Mouse (Mus musculus) hindbrain, embryonic 16.5 days (tissue): ENCODE results near the gene Ripor3. TPM values are rescaled to one million over a fixed set of nuclear protein-coding genes. Genes with fewer than 3 reads are reported as not detected.

Experiments used
- ATAC-seq: fragments of 200-750 bp; cut with Nextera tagmentation; 2 replicates; pipeline ENCODE4 v1.8.0; 2017; ENCODE audit warnings: moderate TSS enrichment, moderate library complexity
- H3K27ac ChIP-seq: fragments of 300-500 bp; sonication (generic); 2 replicates; pipeline ENCODE4 v1.5.1; 2014; ENCODE audit warnings: low read depth, mild to moderate bottlenecking, control low read depth, low read length, moderate library complexity
- H3K27me3 ChIP-seq: fragments of 300-500 bp; sonication (generic); replicated peaks from 2 replicates; pipeline ENCODE4 v1.6.1; 2014; ENCODE audit warnings: low read length; ENCODE audit not compliant: control insufficient read depth, insufficient read depth
- H3K36me3 ChIP-seq: fragments of 300-500 bp; sonication (generic); 2 replicates; pipeline ENCODE4 v1.6.1; 2014; ENCODE audit warnings: mild to moderate bottlenecking, low read length, moderate library complexity, mixed read lengths; ENCODE audit not compliant: control insufficient read depth, insufficient read depth
- H3K4me1 ChIP-seq: fragments of 300-500 bp; sonication (generic); 2 replicates; pipeline ENCODE4 v1.6.1; 2014; ENCODE audit warnings: low read depth, low read length; ENCODE audit not compliant: control insufficient read depth, insufficient read depth
- H3K4me2 ChIP-seq: fragments of 300-500 bp; sonication (generic); 2 replicates; pipeline ENCODE4 v1.6.1; 2014; ENCODE audit warnings: mild to moderate bottlenecking, low read length, control low read depth, moderate library complexity
- H3K4me3 ChIP-seq: fragments of 300-500 bp; sonication (generic); 2 replicates; pipeline ENCODE4 v1.5.1; 2014; ENCODE audit warnings: mild to moderate bottlenecking, low read length, control low read depth, moderate library complexity
- H3K9ac ChIP-seq: fragments of 300-500 bp; sonication (generic); 2 replicates; pipeline ENCODE4 v1.6.1; 2014; ENCODE audit warnings: low read depth, mild to moderate bottlenecking, control low read depth, low read length, moderate library complexity
- H3K9me3 ChIP-seq: fragments of 300-500 bp; sonication (generic); 2 replicates; pipeline ENCODE4 v1.6.1; 2014; ENCODE audit warnings: mild to moderate bottlenecking, low read length, moderate library complexity; ENCODE audit not compliant: control insufficient read depth
- WGBS: fragments of 180-500 bp; shearing (Covaris S2); extraction: QIAGEN DNeasy Blood & Tissue Kit; methylation state at CpG from one replicate; pipeline ENCODE4 v1.1.7; 2014; 5-methylcytosine and 5-hydroxymethylcytosine counted together
- polyA plus RNA-seq: library from polyadenylated mRNA; unstranded; fragments of >200 nt; fragmentation: Nextera tagmentation; extraction: Ambion mirVana; gene quantifications from 2 replicates; pipeline ENCODE4 v1.2.1, GENCODE M21; 2015

Ripor3 gene
- polyA plus RNA-seq, 1 experiment from 2014 or later = 0.19 TPM

DNA sequence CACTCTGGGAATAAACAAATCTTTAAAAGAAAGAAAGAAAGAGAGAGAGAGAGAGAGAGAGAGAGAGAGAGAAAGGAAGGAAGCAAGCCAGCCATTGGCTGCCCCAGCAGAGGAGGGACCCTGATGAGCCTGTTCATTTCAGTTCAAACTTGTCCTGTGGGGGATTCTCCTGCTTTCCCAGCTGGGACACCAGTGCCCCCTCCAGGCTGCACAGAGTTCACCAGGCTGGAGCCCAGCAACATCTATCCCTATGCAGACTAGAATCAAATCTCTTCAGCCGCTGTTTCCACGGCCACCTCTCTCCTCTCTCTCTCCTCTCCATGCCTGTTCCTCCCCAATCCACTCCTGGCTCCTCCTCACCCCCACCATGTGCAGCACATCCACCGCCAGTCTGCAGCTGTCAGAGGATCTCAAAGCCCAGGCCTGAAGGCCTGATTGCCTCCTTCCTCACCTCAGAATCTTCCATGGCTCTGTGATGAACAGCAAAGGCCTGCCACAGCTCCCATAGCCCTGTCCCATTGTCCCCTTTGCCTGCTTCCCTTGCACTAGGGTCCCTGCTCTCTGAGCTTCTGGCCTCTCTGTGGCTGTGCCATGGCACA lies 11.2 kb downstream of the Ripor3 start:
- Histone ChIP-seq H3K4me3 (no peak overlapping the region), H3K27ac (no peak overlapping the region), H3K27me3 (no peaks in the 10 kb centered on the region), H3K36me3 (no peaks in the 10 kb centered on the region), H3K4me1 (no peaks in the 10 kb centered on the region), H3K9ac (no peak overlapping the region), H3K9me3 (peaks cover 6% of the 10 kb centered on the region), H3K4me2 (no peak overlapping the region)
- WGBS = 58% methylated on average over 3 of the region's 3 CpGs
- ATAC-seq = no peak

DNA sequence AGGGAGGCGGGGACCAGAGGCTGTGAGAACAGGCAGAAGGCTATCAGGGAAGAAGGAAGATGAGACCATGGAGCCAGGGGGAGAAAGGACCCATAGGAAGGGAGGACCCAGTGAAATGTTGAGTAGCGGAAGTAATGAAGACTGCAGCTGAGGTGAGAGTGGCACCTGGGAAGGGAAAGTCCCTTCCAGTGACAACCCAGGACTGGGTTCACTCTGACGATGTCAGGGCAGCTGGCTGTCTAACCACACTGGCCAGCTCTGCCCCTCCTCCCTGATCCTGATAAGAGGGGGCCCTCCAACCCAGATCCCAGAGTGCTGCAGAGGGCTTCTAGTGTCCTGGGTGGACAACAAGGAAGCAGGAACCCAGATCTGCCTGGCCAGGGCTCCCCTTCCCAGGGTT lies 12.9 kb downstream of the Ripor3 start:
- Histone ChIP-seq H3K36me3 (no peaks in the 10 kb centered on the region), H3K4me1 (no peaks in the 10 kb centered on the region), H3K27ac (no peak overlapping the region), H3K9me3 (peaks cover 6% of the 10 kb centered on the region), H3K27me3 (no peaks in the 10 kb centered on the region), H3K9ac (no peak overlapping the region), H3K4me3 (no peak overlapping the region), H3K4me2 (no peak overlapping the region)
- 70% methylated on average over 3 of the region's 3 CpGs for WGBS
- no peak for ATAC-seq

DNA sequence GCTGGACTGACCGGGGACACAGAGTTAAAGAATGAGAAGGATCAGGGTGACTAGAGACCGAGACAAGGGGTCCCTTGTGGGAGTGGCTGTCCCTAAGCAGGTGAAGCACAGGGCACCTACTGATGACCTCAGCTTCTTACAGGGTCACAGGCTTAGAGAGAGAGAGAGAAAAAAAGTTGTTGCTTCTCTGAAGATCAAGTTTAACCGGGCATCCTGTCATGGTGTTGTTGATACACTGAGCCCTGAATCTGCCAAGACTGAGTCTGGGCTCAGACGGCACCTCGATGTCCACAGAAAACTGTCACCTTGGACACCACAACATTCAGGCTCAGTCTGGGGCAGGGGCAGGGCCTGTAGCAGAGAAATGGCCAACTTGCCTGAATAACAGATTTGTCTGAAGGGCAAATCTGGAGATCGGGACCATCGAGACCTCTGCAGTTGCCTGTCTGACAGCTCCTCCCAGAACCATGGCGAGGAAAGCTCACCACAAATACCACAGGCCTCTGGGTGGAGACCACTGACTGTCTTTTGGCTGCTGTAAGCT lies 13.7 kb downstream of the Ripor3 start:
- no peak overlapping the region for H3K9ac ChIP-seq
- H3K27me3 ChIP-seq = no peaks in the 10 kb centered on the region
- no peaks in the 10 kb centered on the region for H3K4me1 ChIP-seq
- H3K9me3 ChIP-seq = peaks cover 6% of the 10 kb centered on the region
- H3K27ac ChIP-seq = no peak overlapping the region
- WGBS = 58% methylated on average over 8 of the region's 8 CpGs
- H3K4me3 ChIP-seq = no peak overlapping the region
- ATAC-seq = no peak
- H3K36me3 ChIP-seq = no peaks in the 10 kb centered on the region
- H3K4me2 ChIP-seq = no peak overlapping the region

DNA sequence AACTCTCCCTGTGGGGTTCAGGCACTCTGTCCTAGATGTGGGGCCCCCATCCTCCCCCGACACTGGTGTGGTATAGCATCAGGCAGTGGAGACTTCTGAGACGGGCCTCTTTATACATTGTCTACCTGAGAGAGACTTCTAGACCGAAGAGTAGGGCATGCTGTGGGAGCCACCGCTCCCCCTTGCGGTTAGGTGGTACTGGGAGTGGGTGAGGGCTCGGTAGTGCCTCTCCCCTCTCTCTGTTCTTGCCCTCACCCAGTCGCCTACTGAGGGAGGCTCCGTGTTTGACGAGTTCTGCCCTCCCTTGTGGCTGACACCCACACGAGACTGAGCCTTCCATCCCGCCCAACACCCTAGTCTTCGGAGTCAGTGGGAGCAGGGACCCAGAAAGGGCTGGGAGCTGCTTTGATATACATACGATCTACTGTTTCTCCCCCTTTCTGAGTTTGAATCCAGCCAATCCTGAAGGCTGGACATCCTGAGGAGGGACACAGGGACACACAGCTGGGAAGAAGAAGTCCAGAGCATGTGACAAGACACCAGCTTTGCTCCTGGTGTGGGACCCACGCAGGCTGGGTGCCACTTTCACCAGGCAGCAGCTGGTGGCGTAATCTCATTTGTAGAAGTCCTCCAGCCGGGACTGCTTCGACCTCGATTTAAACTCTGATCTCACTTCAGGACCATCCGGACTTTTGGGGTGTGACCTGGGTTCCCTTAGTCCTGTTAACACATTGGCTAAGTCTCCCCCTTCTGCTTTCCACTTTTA lies 14.4 kb downstream of the Ripor3 start:
- Histone ChIP-seq H3K4me3 (no peak overlapping the region), H3K27ac (no peak overlapping the region), H3K4me1 (no peaks in the 10 kb centered on the region), H3K9ac (no peak overlapping the region), H3K9me3 (peaks cover 6% of the 10 kb centered on the region), H3K36me3 (no peaks in the 10 kb centered on the region), H3K4me2 (no peak overlapping the region), H3K27me3 (no peaks in the 10 kb centered on the region; the same call in 1 of the 2 replicates)
- ATAC-seq = no peak
- WGBS = 66% methylated on average over 19 of the region's 19 CpGs

DNA sequence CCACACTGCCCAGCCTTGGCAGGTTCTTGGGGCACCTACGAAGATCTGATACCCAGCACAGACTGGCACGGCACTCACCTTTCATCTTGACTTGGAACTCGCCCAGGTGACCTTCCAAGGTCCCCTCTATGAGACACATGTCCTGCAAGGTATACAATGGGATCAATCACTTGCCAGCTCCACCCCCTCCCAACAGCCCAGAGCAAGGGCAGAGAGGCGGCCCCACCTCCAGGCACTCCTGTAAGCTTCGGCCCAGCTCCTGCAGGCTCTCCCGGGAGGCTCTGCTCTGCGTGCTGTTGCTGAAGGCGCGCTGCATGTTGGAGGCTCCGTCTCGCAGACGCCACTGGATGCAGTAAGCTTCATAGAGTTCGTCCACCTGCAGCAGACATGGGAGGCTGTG lies 17.2 kb downstream of the Ripor3 start:
- no peak overlapping the region for H3K4me2 ChIP-seq
- no peak overlapping the region for H3K27ac ChIP-seq
- H3K27me3 ChIP-seq = no peaks in the 10 kb centered on the region; the same call in 1 of the 2 replicates
- H3K4me3 ChIP-seq = no peak overlapping the region
- H3K36me3 ChIP-seq = no peaks in the 10 kb centered on the region
- no peaks in the 10 kb centered on the region for H3K9me3 ChIP-seq
- no peak for ATAC-seq
- 60% methylated on average over 13 of the region's 13 CpGs for whole genome bisulfite sequencing
- H3K4me1 ChIP-seq = peaks cover 3% of the 10 kb centered on the region; the same call in 1 of the 2 replicates
- H3K9ac ChIP-seq = no peak overlapping the region

DNA sequence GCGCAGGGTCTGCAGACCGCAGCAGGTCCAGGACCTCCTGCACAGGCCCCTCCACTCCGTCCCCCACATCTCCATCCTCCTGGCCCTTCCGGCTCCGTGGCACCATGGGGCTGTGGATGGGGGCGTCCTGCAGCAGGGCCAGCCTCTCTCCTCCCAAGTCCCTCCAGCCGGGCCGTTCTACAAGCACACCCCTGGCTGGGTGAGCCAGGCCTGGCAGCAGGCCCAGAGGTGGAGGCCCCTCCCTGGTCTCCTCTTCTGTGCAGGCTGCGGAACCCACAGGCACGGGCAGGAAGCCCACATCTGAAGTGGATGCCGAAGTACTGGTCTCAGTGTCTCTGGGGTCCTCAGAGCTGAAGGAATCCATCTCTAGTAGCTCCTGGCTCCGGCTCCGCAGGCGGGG lies 21.1 kb downstream of the Ripor3 start:
- Histone ChIP-seq H3K36me3 (no peaks in the 10 kb centered on the region), H3K9ac (no peak overlapping the region), H3K4me3 (no peak overlapping the region), H3K9me3 (no peaks in the 10 kb centered on the region), H3K4me2 (no peak overlapping the region), H3K4me1 (peaks cover 3% of the 10 kb centered on the region; the same call in 1 of the 2 replicates), H3K27ac (no peak overlapping the region), H3K27me3 (no peaks in the 10 kb centered on the region; the same call in 1 of the 2 replicates)
- peak; percentile 67; the same call in 1 of the 2 replicates for ATAC-seq
- whole genome bisulfite sequencing = 49% methylated on average over 13 of the region's 14 CpGs

DNA sequence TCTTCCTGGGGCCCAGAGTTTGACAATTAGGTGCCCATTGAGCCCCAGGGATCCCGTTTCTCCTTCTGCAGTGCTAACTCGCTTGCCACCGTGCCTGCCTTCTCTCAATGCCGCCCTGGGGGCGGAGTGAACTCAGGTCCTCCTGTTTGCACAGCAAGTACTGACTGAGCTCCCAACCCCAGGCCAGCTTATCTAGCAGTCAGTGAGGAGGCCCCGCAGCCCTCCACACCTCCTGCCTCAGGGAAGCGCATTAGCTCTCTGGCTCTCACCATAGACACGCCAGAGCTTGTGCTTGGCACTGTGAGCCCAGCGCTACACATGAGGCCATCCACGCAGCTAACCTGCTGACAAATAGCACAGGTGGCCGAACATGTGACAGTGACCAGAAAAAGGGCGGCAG lies 22.8 kb downstream of the Ripor3 start:
- Histone ChIP-seq H3K27ac (no peak overlapping the region), H3K9me3 (no peaks in the 10 kb centered on the region), H3K27me3 (no peaks in the 10 kb centered on the region; the same call in 1 of the 2 replicates), H3K9ac (no peak overlapping the region), H3K4me3 (no peak overlapping the region), H3K4me1 (peaks cover 3% of the 10 kb centered on the region; the same call in 1 of the 2 replicates), H3K36me3 (no peaks in the 10 kb centered on the region), H3K4me2 (no peak overlapping the region)
- WGBS = 69% methylated on average over 12 of the region's 12 CpGs
- no peak for ATAC-seq

DNA sequence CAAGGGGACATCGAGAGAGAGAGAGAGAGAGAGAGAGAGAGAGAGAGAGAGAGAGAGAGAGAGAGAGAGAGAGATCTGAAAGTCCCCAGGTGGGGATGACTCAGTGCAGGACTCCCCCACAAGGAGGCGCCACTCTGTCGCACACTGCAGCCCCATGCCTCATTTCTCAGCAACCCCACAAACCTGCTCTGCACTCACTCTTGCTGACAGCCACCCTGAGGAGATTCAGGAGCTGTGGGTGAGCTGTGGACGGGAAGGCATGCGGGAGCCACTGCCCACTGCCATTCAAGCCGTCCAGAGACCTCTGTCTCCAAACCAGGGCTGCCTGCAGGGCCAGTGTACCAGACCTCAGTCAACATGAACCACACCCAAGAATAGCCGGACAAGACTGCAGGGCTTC lies 23.7 kb downstream of the Ripor3 start:
- H3K9me3 ChIP-seq = no peaks in the 10 kb centered on the region
- H3K4me3 ChIP-seq = no peak overlapping the region
- H3K27ac ChIP-seq = no peak overlapping the region
- H3K27me3 ChIP-seq = no peaks in the 10 kb centered on the region; the same call in 1 of the 2 replicates
- no peak overlapping the region for H3K4me2 ChIP-seq
- H3K9ac ChIP-seq = no peak overlapping the region
- WGBS = 23% methylated on average over 7 of the region's 7 CpGs
- no peaks in the 10 kb centered on the region for H3K36me3 ChIP-seq
- no peak for ATAC-seq
- peaks cover 3% of the 10 kb centered on the region; the same call in 1 of the 2 replicates for H3K4me1 ChIP-seq

DNA sequence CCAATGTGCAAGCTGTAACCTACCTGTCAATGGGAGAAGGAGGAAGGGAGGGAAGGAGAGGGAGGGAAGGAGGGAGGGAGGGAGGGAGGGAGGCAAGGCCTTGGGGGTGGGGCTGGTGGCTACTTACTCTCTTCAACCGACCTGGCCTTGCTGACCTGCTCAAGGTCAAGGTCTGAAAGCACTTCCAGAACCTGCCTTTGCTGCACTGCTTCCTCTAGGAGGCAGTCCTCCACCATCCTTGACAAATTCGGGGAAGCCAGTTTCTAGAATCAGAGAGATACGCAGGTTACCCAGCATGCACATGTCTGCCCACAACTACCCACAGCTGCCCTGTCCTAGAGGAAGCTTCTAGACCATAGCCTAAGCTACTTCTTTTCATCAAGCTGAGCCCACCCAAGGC lies 25.5 kb downstream of the Ripor3 start:
- no peak for ATAC-seq
- Histone ChIP-seq H3K27me3 (no peaks in the 10 kb centered on the region), H3K4me3 (no peak overlapping the region), H3K27ac (no peak overlapping the region), H3K4me1 (peaks cover 3% of the 10 kb centered on the region; the same call in 1 of the 2 replicates), H3K9ac (no peak overlapping the region), H3K4me2 (no peak overlapping the region), H3K9me3 (no peaks in the 10 kb centered on the region), H3K36me3 (no peaks in the 10 kb centered on the region)
- WGBS = 43% methylated on average over 3 of the region's 3 CpGs
